Mouse (Mus musculus): ENCODE data around the gene Entpd1. TPM values are rescaled to one million over a fixed set of nuclear protein-coding genes. Genes with fewer than 3 reads are reported as not detected.

Gene Entpd1
- polyA plus RNA-seq, 2 experiments: 7.4 to 9.8 TPM

GRCm38 (mm10) chr19:40678532-40679307, 66.6 kb downstream of the Entpd1 start:
- Histone ChIP-seq H3K4me3 (replicated peaks; ENCODE audit: low read length) (no peak overlapping the region), H3K9ac (ENCODE audit: low read depth, low read length, severe bottlenecking) (no peak overlapping the region), H3K9me3 (ENCODE audit: control insufficient read depth, low read length) (no peaks in the 10 kb centered on the region), H3K27ac (replicated peaks; ENCODE audit: low read depth, low read length) (no peak overlapping the region), H3K4me2 (replicated peaks; ENCODE audit: low read depth, low read length, severe bottlenecking) (no peak overlapping the region), H3K36me3 (ENCODE audit: control insufficient read depth, insufficient read depth, low read length) (no peaks in the 10 kb centered on the region), H3K4me1 (ENCODE audit: control insufficient read depth, insufficient read depth, low read length) (no peaks in the 10 kb centered on the region), H3K27me3 (ENCODE audit: control insufficient read depth, insufficient read depth, low read length) (no peaks in the 10 kb centered on the region)
- WGBS: 56% methylated on average over 17 of the region's 17 CpGs
- no peak for TF ChIP-seq POLR2A (IDR thresholded peaks at IDR 0.05; ENCODE audit: borderline replicate concordance, extremely low read depth, insufficient read depth, insufficient read length)
- DNase-seq (ENCODE audit: low spot score): no peak
- no peak for ATAC-seq (ENCODE audit: low FRiP score, low read depth)

GRCm38 (mm10) chr19:40679632-40680031, 67.5 kb downstream of the Entpd1 start:
- ATAC-seq (ENCODE audit: low FRiP score, low read depth) (no peak), DNase-seq (ENCODE audit: low spot score) (no peak)
- H3K36me3 ChIP-seq (ENCODE audit: control insufficient read depth, insufficient read depth, low read length): no peaks in the 10 kb centered on the region
- H3K9me3 ChIP-seq (ENCODE audit: control insufficient read depth, low read length): no peaks in the 10 kb centered on the region
- no peak overlapping the region for H3K4me3 ChIP-seq (replicated peaks; ENCODE audit: low read length)
- H3K27me3 ChIP-seq (ENCODE audit: control insufficient read depth, insufficient read depth, low read length): no peaks in the 10 kb centered on the region
- H3K4me1 ChIP-seq (ENCODE audit: control insufficient read depth, insufficient read depth, low read length): no peaks in the 10 kb centered on the region
- H3K27ac ChIP-seq (replicated peaks; ENCODE audit: low read depth, low read length): no peak overlapping the region
- no peak overlapping the region for H3K4me2 ChIP-seq (replicated peaks; ENCODE audit: low read depth, low read length, severe bottlenecking)
- no peak overlapping the region for H3K9ac ChIP-seq (ENCODE audit: low read depth, low read length, severe bottlenecking)
- 97% methylated on average over 3 of the region's 3 CpGs for WGBS
- no peak for TF ChIP-seq POLR2A (IDR thresholded peaks at IDR 0.05; ENCODE audit: borderline replicate concordance, extremely low read depth, insufficient read depth, insufficient read length)

DNA sequence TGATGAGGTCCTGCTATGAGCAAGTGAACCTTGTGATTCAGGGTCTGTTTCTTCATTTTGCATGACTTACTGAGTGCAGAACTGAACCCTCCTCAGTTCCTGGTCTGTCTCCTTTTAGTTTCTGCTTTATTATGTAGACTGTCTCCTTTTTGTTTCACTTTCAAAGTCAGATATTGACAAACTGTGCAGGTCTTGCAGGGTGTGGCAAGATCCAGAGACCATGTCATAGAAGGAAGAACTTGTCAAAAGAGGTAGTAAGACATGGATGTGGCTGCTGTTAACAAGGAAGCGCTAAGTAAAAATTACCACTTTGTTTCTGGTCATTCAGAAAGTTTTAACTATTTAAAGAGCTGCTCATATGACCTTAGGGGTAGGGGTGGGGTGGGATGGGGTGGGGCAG, 72.0 kb downstream of the Entpd1 start:
- WGBS: 89% methylated on average over 1 of the region's 1 CpGs
- no peaks in the 10 kb centered on the region for H3K36me3 ChIP-seq (ENCODE audit: control insufficient read depth, insufficient read depth, low read length)
- no peak for TF ChIP-seq POLR2A (IDR thresholded peaks at IDR 0.05; ENCODE audit: borderline replicate concordance, extremely low read depth, insufficient read depth, insufficient read length)
- H3K27me3 ChIP-seq (ENCODE audit: control insufficient read depth, insufficient read depth, low read length): no peaks in the 10 kb centered on the region
- no peak for DNase-seq (ENCODE audit: low spot score)
- H3K27ac ChIP-seq (replicated peaks; ENCODE audit: low read depth, low read length): no peak overlapping the region
- H3K4me1 ChIP-seq (ENCODE audit: control insufficient read depth, insufficient read depth, low read length): no peaks in the 10 kb centered on the region
- no peak overlapping the region for H3K4me3 ChIP-seq (replicated peaks; ENCODE audit: low read length)
- no peaks in the 10 kb centered on the region for H3K9me3 ChIP-seq (ENCODE audit: control insufficient read depth, low read length)
- H3K9ac ChIP-seq (ENCODE audit: low read depth, low read length, severe bottlenecking): no peak overlapping the region
- no peak overlapping the region for H3K4me2 ChIP-seq (replicated peaks; ENCODE audit: low read depth, low read length, severe bottlenecking)
- ATAC-seq (ENCODE audit: low FRiP score, low read depth): no peak

DNA sequence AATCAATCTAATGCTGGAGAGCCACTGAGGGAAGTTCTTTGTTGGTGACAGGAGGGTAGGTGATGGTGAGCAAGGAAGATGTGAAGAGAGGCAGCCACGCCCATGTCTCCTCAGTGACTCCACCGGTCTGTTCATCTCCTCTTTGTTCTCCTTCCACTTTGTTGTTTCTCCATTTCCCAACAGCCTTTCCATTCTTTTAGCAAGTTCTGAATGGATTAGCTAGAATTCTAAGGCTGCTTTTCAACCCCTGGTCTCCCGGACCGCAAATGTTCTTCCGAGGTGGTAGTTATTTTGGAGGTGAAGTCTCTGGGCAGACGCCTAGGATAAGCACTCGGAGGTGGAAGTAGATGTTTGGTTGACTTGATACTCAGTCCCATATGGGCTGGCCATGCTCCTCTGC, 72.4 kb downstream of the Entpd1 start:
- TF ChIP-seq POLR2A (IDR thresholded peaks at IDR 0.05; ENCODE audit: borderline replicate concordance, extremely low read depth, insufficient read depth, insufficient read length): no peak
- H3K27ac ChIP-seq (replicated peaks; ENCODE audit: low read depth, low read length): no peak overlapping the region
- no peaks in the 10 kb centered on the region for H3K27me3 ChIP-seq (ENCODE audit: control insufficient read depth, insufficient read depth, low read length)
- 87% methylated on average over 7 of the region's 7 CpGs for WGBS
- no peak for DNase-seq (ENCODE audit: low spot score)
- H3K9me3 ChIP-seq (ENCODE audit: control insufficient read depth, low read length): no peaks in the 10 kb centered on the region
- H3K4me2 ChIP-seq (replicated peaks; ENCODE audit: low read depth, low read length, severe bottlenecking): no peak overlapping the region
- no peak overlapping the region for H3K9ac ChIP-seq (ENCODE audit: low read depth, low read length, severe bottlenecking)
- H3K36me3 ChIP-seq (ENCODE audit: control insufficient read depth, insufficient read depth, low read length): no peaks in the 10 kb centered on the region
- no peak overlapping the region for H3K4me3 ChIP-seq (replicated peaks; ENCODE audit: low read length)
- no peak for ATAC-seq (ENCODE audit: low FRiP score, low read depth)
- no peaks in the 10 kb centered on the region for H3K4me1 ChIP-seq (ENCODE audit: control insufficient read depth, insufficient read depth, low read length)

- DNase-seq (ENCODE audit: low spot score): no peak
- no peak overlapping the region for H3K27ac ChIP-seq (replicated peaks; ENCODE audit: low read depth, low read length)
- no peaks in the 10 kb centered on the region for H3K27me3 ChIP-seq (ENCODE audit: control insufficient read depth, insufficient read depth, low read length)
- no peak overlapping the region for H3K4me3 ChIP-seq (replicated peaks; ENCODE audit: low read length)
- 66% methylated on average over 4 of the region's 4 CpGs for WGBS
- no peaks in the 10 kb centered on the region for H3K36me3 ChIP-seq (ENCODE audit: control insufficient read depth, insufficient read depth, low read length)
- H3K4me1 ChIP-seq (ENCODE audit: control insufficient read depth, insufficient read depth, low read length): no peaks in the 10 kb centered on the region
- no peak for TF ChIP-seq POLR2A (IDR thresholded peaks at IDR 0.05; ENCODE audit: borderline replicate concordance, extremely low read depth, insufficient read depth, insufficient read length)
- no peaks in the 10 kb centered on the region for H3K9me3 ChIP-seq (ENCODE audit: control insufficient read depth, low read length)
- H3K9ac ChIP-seq (ENCODE audit: low read depth, low read length, severe bottlenecking): no peak overlapping the region
- no peak overlapping the region for H3K4me2 ChIP-seq (replicated peaks; ENCODE audit: low read depth, low read length, severe bottlenecking)
- ATAC-seq (ENCODE audit: low FRiP score, low read depth): no peak
Measured at GRCm38 (mm10) chr19:40687291-40687927, 75.2 kb downstream of the Entpd1 start.

All from limb, embryonic 14.5 days (tissue).